Mouse (Mus musculus): ENCODE measurements around the gene Atad1. TPM values are rescaled to one million over a fixed set of nuclear protein-coding genes. Genes with fewer than 3 reads are reported as not detected.
"Not testable (repeated sequence)": the region's sequence is repeated elsewhere in the genome, so short reads cannot be mapped to it uniquely, and the experiment has no call there.

The Atad1 gene
- total RNA-seq, 2 experiments from 2014 or later, result 42.2 to 45.2 TPM

DNA sequence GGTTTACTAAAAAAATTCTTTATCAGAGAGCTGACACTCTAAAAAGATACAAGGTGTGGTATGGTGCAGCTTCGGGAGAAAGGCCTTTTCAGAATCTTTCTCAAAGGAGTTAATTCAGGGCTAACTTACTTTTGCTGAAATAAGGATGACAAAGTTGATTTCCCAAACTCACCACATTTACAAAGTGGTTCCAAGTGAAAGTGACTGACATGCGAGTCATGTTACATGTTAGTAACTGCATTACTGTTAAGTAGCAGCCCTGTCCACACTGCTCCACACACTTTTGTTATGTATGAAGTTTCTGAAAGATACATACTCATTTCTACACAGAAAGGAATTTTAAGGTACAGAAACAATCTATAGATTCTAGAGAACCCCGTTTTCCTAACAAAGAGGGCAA, 63.8 kb downstream of the Atad1 start:
- DNase-seq, result no peak

DNA sequence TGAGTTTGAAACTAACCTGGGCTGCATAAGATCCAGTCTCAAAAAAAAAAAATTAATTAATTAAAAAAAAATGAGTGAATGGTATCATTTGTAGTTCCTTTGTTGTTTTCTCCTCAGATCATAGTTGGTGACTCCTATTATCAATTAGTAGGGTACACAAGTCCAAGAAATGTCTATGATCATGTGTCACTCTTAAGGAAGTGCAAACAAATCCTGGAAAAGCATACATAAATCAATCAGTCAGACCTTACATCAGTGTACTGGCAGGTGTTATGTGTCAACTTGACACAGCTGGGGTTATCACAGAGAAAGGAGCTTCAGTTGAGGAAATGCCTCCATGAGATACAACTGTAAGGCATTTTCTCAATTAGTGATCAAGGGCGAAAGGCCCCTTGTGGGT, 71.8 kb downstream of the Atad1 start:
- not testable (repeated sequence) for DNase-seq

DNA sequence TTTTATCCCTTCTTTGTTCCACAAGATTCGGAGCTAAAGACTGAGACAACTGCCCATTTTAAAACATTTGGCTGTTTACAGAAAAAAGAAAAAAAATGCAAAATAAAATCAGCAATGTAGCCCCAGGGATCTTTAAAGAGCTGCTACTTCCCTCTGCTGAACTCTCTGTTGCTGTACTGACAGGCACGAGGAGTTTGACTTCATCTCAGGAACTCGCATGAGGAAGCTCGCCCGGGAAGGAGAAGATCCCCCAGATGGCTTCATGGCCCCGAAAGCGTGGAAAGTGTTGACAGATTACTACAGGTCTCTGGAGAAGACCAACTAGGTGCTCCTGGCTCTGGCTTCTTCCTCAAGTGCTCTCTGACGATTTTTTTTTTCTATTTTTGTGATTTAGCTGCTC, 74.3 kb downstream of the Atad1 start:
- DNase-seq, result no peak

GRCm38 (mm10) chr19:32662936-32663335, 76.7 kb downstream of the Atad1 start:
- DNase-seq, result no peak

DNA sequence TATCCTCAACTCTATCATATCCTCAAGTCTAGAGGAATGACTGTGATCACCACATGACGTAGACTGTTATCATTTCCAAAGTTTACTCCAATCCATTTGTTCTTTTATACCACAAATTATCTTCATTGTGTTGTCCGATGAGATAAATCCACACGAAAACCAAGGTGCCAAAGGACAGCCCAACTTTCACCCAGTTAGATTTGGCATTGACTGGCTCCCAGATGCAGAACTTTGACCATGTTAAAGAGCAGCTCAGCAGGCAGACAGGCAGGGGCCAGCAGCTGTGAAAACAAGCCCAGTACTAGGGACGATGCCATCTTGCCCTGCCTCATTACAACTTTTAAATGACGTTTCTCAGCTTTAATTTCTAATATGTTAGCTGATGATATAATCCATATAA, 80.2 kb downstream of the Atad1 start:
- no peak for DNase-seq

DNA sequence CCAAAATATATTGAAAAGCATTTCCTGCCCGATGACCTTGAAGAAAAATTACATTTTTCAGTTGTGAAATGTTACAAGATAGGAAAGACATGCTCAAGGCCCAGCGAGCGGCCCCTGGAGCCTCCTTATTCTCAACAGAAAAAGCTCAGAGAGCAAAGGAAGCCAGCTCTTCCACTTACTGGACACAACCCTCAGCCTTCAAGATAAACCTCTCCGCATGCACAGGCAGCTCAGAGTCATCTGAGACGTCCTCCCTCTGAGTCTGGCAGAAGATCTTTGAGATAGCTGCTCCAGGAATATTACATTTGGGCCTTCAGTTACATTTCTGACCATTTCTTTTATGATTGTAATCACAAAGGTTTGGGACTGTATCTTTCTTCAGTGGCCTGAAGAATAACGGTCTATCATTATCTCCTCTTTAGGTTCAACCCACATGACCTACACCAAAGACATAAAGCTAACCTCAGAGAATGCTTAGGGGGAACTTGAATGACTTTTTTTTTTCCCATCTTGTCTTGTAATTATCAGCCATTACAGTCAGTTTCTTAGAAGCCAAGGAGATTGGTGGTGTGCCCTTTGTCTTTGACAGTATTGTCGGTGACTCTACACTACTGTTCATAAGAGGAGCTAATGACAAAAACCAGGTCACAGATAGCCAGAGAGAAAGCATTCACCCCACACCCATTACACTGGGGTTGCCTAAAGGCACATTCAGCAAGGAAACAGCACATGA, 85.8 kb downstream of the Atad1 start:
- DNase-seq, result no peak

DNA sequence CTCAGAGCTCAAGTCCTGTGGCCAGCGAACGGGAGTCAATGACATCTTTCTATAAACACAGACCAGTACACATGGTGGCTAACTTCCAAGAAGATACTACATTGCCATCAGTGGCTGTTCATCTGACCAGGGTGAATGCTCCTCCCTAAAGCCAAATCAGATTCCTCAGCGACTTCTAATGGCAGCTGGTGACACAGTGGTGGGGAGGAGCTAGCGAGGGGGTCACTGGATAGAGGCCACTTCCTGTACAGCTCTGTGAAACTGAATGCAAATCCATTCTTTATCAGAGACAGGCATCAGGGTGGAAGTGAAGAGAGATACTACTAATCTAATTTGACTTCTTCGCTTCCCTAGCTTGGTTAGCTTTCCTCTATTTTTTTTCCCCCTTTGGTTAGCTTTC, 86.5 kb downstream of the Atad1 start:
- no peak for DNase-seq

- DNase-seq, result no peak
These were observed 88.5 kb downstream of the Atad1 start for GRCm38 (mm10) chr19:32651046-32651445.

DNA sequence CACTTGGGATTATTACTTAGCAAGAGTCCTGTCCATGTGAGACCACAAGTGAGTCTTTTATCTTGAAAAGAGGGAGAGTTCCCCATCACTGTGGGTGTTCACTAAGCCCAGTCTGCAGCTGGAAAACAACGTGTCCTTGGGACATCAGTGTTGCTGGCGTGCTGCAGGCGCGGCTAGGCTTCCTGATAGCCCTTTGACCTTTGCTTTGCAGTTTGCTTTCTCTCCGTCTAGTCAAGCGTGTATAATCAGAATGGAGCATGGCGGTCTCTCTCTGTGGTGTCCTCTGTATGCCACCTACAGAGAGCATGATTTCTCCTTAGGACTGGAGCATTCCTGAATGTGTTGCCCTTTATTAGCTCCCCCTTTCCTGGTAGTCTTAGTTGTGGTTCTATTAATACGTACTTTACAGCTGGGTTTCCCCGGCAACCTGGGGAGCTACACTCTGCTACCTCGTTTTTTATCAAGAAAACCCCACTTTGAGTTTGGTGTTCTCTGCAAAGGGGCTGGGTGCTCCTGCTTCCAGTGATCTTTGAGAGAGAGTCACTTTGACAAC, 91.5 kb downstream of the Atad1 start:
- DNase-seq, result no peak

DNA sequence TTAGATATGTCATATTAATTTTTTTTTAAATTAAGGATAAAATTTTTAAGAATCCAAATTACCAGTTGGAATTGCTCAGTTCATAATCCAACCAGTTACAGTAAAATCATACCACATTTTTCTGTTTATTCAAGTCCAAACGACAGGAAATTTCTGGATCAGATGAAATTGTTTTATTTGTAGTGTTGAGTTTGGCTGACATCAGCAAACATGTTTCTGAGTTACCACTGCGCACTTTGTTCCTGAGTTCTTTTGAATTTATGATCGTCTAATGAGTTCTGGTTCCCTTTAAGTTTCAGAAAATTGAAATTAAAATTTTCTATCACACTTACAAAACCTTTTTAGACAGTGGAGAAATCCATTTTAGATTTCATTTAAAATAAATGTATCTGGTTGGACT, 93.2 kb downstream of the Atad1 start:
- DNase-seq, result no peak

DNA sequence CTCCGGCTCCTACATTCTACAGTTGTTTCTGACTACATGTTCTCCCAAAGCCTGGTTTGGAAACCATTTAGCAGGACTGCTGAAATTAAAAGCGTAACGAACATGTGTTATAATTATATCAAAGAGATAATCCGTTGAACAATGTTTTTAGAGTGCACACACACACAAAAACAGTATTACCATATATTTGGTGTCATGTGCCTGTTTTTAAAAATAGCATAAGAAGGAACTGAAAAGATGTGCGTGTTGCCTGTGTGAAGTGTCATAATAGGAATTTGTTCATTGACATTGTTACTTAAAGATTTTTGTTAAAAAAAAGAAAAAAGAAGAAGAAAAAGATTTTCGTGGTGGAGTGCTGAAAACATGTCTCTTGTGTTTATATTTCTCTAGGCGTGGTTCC, 93.6 kb downstream of the Atad1 start:
- DNase-seq, result no peak

DNA sequence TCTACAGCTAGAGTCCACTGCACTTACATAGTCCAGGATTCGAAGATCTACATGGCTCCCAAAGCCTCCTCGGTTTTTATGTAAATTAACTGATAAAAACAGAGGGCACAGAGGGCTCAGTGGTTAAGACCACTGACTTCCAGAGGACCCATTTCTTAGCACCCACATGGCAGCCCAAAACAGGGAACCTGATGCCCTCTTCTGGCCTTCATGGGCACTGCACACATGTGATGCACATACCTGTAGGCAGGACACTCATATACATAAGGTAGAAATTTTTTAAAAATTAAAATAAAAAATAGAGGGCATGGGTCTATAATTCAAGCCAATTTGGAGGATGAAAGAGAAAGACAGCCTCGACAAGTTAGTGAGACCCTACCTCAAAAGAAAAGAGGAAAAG, 95.9 kb downstream of the Atad1 start:
- DNase-seq, result no peak

- DNase-seq, result no peak
These were observed 97.6 kb downstream of the Atad1 start for GRCm38 (mm10) chr19:32641995-32642394.

DNA sequence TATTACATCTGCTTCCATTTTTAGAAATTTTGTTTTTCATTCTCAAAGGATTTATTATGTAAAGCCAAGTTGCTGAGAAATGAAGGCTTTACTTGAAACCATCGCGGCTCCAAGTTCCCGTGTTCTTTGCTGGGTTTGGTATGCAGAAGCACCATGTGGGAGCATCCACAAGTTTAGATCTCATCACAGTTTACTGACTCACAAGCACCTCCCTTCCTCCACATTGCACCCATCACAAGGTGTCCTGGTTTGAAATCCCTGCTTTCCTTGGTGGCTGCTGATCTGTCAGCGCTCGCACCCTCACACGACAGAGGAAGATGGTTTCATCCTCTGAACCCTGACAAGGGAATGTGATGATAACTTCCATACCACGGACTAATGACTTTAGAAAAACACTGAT, 98.1 kb downstream of the Atad1 start:
- no peak for DNase-seq

DNA sequence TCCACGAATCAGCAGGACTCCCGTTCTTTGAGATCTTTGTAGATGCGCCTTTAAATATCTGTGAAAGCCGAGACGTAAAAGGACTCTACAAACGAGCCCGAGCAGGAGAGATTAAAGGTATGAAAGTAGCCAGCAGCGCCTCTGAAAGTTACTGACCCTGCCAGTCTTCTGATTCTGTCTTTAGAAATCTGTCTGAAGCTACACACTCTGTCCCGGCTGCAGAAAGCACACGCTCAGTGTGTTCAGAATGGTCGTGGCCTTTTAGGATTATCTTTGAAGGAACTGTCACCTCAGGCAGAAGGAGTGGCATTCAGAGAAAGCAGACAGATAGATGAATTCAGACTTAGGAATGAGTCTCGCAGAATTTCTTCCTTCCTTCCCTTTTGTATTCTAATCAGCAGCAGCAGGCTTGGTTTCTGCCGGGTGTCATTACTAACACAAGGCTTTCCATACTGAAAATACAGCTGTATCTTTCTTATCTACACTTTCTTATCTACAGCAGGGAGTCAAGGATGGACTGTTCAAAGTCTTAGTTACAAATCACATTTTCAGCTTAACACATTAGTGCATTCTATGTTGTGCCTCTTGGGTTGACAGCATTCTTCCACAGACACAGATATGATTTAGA, 101.2 kb downstream of the Atad1 start:
- DNase-seq, result no peak

DNA sequence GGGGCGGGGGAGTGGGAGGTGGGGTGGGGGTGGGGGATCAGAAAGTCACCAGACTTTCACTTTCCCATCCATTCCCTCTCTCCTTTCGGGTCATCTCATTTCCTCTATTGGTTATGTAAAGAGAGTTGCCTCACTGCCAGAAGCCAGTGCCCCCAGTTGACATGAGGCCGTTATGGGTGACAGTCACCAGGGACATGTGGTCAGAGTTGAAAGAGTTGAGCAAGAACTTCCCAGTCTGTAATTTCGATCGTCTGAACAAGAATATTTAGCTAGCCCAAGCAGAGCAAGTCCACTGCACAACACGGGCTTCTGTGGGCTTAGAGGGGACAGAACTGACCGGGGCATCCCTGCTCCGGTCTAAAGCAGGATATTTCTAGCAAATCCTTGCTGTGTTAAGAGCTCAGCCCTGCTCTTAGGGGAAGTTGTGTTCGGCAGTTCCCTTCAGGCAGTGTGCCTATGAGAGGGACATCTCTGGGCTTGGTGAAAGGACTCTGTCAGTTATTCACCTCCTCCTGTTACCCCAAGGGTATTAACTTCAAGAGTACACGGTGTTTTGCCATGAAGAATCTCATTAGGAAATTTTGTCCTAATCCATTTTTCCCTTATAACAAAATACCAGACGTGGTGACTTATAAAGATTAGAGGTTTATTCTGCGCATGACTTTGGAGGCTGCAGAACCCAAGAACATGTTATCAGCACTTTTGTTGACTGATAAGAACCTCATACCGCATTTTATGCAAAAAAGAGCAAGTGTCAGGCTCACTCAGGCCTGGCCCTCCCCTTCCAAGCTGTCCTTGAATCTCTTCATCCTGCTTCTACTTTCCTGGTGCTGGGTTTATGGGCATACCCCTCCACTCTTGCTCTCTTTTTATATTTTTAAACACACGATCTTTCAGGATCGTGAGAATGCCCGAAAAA, 102.0 kb downstream of the Atad1 start:
- DNase-seq, result no peak

GRCm38 (mm10) chr19:32634916-32635315, 104.7 kb downstream of the Atad1 start:
- DNase-seq, result no peak

- no peak for DNase-seq
These were observed 110.9 kb downstream of the Atad1 start for GRCm38 (mm10) chr19:32628572-32629132.

DNA sequence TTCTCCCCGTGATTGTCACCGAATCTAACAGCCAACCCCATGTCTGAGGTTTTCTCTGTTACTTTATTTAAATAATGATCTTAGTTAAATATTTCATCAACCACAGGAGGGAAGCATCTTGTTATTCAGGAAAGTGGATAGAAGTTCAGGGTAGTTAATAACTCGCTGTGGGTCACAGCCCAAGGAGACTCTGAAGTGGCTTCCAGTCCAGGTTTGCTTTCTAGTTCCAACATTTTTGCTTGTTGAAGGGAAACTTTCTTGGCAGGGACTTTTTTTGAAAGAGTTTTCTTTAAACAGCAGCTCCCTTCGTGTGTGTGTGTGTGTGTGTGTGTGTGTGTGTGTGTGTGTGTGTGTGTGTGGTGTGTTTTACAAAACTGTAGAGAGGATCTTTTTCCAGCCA, 112.0 kb downstream of the Atad1 start:
- no peak for DNase-seq

GRCm38 (mm10) chr19:32626768-32627331, 112.7 kb downstream of the Atad1 start:
- no peak for DNase-seq

DNA sequence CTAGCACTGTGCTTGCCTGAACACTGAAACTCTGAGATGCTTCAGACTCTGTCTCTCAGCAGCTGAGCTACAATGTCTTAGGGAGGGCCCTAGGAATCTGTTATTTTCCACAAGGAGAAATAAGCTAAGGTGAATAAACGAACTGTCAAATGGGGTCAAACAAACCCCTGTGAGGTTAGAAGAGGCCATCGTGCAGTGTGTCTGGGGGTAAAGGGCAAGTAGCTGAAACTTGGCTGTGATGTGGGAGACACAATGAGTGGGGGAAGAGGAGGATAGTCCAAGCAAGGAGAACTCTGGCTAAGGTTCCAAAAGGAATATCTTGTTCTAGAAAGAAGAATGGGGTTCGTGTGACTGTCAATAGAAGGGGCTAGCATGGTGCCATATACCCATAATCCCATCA, 117.4 kb downstream of the Atad1 start:
- DNase-seq, result no peak

Measured in gastrocnemius, postnatal 10 days (tissue).